Mouse (Mus musculus) hindlimb bud, embryonic 11.5 days (tissue): ENCODE measurements around the gene Rbm34.
A peak's percentile ranks its signal among the peaks of the same experiment; 100 is the strongest.

Source experiments
- DNase-seq: peaks from one replicate; pipeline ENCODE4 v3.0.0-alpha.2; 2012; ENCODE audit warnings: low read depth, low spot score; ENCODE audit errors: extremely low spot score

The Rbm34 gene

DNA sequence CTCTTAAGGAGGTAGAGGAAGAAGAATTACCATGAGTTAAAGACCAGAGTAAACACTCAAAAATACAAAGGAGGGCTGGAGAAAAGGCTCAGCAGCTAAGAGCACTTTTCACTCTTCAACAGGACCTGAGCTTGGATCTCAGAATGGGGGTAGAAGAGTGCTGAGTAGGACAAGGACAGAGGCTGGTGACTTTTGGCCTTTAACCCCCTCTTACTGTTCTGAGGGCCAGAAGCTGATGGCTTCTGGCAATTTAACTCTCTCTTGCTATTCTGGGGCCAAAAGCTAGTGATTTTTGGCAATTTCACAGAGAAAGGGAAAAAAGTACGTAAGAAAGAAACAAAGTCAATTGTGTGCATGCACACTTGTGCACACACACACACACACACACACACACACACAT is 8.0 kb downstream of the Rbm34 start:
- DNase-seq: no peak

DNA sequence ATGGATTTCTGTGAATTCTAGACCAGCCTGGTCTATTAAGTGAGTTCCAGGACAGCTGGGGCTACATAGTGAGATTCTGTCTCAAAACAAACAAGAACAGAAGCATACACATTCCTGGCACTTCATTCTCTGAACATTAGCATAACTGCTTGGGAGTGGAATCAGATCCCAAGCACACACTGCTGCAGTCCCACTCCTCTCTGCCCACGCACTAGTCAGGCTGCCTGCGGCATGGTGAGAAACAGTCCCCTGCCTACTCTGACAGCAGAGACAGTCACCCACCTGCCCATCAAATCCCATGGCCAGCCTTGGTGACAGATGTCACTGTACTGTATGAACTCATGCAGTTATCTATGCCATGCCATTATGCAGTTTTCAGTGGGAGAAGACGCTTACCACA is 9.4 kb downstream of the Rbm34 start:
- no peak for DNase-seq

DNA sequence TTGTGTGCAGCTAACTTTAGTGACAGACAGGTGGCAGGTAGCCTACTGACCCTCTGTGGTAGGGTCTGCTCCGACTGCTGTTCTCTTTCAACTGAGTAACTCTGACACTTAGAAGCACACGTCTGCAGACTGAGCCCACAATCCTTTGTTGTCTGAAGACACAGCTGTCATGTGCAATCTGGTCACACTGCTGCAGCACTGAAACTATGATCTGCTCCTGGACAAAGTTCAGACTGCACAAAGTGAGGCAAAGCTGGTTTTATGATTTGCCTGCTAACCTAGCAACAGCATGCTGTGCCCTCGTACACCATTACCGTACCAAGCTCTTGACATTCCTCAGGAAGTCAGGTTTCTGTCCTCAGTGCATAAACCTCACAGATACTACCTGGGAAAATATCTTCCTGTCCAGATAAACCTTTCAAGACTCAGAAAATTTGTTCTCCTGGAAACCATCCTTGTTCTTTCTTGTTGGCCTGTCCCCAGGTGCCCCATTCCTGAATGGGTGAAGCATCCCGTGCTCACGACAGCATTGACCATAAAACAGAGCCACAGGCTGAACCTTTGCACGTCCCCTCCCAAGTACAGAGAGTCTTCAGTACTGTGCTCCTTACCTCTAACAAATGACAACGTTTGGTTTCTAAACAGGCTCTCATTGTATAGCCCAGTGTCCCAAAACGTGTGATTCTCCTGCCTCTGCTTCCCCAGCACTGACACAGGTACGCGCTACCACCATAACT is 18.8 kb downstream of the Rbm34 start:
- DNase-seq: no peak

DNA sequence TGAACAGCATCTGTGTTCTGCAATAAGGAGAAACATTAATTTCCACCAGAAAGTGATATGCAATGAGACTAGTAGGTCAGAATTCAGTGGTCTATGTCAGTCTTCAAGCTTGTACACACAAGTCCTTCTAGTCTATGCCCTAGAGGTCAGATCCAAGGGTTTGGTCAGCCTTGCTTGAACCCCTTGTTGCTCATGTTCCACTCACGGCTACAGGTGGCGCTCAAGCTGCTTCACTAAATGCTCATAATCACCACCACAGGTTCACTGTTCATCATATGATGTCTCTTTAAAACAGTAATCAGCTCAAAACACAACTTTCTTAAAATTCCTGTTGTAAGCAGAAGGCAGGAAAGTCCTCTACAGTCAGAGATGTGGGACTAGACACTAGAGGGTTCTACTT is 21.3 kb downstream of the Rbm34 start:
- DNase-seq: no peak

DNA sequence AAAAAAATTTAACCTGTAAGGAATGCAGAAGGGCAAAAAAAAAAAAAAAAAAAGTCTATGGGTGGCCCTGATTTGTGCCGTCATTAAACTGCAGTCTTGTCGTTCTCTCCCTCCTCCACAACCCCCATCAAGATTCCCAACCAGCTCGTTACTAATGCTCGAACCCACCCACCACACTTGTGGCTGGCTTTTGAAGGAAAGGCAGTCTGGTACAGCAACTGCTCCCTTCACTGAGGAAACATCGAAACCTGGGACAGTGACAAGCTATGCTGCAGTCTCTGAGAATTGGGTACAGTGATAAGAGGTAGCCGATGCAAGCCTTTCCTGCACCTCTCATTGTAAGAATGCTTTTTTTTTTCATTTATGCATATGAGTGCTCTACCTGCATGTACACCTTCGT is 24.4 kb downstream of the Rbm34 start:
- no peak for DNase-seq

DNA sequence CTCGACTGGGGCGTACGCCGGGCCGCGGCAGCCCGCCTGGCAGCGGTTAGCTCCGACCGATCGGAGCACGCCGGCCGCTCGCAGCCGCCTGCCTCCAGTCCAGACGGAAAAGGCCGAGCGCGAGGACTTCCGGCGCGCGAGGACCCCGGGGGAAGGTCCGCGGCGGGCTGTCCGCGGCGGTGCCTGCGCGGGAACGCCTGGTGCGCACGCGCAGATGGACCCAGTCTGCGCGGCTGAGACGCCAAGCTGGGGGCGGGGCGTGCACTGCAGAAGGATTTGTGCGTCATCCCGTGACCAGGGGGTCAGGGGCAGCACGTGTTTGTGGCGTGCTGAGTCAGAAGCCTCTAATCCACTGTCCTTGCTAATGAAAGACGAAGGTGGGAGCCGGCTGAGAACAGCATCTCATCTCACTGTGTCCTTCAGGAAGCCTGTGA is 25.1 kb downstream of the Rbm34 start, which contains the start of gene Tomm20:
Gene Tomm20 (minus strand): TSS at position 115 of the 434 bp plus-strand sequence.
- DNase-seq: peak; percentile 80

DNA sequence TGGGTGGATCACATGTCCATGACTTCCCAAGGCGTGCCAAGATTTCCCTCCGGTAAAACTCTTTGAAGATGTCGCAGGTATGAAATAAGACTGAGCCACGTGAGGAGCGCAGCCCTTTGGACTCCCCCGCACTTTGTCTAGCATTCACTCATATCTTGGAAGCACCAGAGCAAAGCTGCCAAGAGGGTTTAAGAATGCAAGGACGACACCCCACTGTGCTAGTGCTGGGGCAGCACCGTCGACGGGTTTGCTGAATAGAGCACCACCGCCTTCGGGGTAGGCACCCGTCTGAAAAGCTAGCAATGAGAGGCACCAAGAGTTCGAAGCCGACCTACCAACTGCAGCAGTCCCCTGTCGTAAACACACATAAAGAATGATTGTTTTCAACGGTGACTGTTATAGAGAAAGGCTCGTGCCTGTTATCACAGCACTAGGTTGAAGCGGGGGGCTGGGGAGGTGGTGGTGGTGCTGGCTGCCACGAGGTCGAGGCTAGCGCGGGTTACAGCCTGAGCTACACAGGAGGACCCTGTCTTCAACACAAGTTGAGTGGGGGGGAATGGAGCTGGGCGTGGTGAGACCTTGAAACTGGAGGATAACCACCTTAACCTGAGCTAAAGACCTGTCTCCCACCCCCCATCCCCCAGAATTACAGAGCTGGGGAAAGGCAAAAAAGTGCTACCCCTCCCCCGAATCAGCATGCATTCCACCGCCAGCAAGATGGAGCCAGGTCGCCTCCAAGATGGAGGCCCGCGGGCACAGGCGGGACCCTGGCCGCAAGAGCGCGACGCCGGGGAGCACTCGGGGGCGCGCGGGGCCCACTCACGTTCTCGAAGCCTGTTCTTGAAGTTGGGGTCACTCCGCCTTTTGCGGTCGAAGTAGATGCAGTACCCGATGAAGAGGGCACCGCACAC is 25.8 kb downstream of the Rbm34 start:
- no peak for DNase-seq

DNA sequence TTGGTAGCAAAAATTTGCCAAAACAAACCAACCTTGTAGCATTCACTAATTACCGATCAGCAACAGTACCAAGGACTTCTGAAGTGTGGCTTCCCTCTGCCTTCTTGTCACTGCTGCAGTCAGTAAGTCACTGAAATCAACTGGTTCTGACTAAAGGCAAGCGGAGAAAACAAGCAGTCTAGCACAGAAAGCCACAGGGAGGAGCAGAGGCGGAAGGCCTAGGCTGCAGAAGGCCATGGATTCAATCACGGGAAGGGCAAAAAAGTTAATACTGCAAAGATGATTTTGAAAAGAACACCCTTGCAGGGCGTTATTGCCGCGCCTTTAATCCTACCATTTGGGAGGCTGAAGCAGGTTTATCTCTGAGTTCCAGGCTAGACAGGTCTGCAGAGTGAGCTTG is 27.3 kb downstream of the Rbm34 start:
- DNase-seq: no peak

DNA sequence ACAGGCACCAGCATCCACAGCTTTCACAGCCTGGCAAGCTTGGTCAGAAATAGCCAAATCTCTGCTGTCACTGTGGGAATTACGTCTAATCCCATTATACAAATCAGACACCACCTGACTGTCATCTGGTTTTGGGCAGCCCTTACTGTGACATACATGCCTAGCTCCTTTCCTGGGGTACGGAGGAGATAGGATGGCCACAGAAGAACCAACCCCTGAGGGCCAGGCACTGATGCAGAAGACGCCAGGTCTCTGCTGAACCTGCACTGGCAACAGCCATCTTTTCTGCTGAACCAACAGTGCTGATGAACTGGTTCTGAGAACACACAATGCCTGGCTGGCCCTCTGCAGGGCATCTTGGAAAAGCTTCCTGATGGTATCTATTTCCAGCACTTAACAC is 33.5 kb downstream of the Rbm34 start:
- no peak for DNase-seq

DNA sequence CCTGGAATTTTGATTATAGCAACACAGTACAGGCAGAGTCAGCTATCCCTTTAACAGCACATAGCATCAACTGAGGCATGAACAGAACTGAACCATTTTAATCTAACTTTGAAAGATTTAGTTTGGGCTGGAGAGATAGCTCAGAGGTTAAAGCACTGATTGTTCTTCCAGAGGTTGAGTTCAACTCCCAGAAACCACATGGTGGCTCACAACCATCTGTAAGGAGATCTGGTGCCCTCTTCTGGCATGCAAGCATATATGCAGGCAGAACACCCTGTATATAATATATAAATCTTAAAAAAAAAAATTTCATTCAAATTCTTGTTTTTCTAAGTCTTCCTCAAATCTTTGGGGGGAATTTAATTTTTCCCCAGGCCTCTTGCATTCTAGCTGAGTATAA is 34.9 kb downstream of the Rbm34 start:
- DNase-seq: no peak

DNA sequence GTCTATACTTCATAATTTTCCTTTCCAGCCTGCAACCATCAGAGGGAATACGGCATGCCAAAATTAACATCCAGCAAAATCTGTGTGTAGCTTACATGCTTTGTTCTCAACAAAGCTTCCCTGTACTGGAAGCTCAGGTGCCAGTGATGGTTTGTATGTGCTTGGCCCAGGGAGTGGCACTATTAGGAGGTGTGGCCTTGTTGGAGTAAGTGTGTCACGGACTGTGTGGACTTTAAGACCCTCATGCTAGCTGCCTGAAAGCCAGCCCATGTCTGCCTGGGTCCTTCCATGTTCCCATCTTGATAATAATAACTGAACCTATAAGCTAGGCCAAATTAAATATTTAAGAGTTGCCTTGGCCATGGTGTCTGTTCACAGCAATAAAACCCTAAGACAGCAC is 35.5 kb downstream of the Rbm34 start:
- no peak for DNase-seq

DNA sequence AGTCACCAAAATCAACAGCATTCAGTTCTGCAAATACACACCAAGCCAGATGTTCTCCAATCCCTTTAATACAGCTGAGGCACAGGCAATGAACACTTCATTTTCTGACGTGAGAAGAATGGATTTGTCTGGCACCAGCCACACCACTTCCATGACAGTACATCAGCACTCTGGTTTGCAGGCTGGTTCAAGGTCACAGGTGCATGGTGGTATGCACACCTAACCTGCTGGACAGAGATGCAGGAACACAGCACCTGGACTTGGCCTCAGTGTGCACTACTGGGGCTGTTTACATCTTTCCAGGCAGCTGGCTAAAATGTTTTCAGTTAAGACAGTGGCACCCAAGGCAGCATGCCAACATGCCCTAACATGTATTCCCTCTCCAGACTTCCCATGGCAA is 38.2 kb downstream of the Rbm34 start:
- no peak for DNase-seq

DNA sequence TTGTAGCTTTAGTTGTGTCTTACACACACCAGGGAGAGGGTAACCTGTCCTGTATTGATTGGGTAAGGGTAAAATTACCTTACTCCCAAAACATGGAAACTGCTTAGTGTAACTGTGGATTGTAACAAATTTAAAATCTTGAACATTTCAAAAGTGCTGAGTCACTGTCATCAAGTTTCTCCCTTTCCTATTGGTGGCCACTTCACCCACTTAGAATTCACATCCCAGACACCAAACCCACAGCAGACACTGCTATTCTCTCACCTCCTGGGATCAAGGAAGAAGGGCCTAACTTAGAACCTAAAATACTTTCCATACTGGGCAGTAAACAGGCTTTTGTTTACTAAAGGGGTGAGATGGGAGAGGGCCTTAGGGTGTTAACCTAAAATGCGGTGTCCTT is 38.6 kb downstream of the Rbm34 start:
- DNase-seq: no peak

DNA sequence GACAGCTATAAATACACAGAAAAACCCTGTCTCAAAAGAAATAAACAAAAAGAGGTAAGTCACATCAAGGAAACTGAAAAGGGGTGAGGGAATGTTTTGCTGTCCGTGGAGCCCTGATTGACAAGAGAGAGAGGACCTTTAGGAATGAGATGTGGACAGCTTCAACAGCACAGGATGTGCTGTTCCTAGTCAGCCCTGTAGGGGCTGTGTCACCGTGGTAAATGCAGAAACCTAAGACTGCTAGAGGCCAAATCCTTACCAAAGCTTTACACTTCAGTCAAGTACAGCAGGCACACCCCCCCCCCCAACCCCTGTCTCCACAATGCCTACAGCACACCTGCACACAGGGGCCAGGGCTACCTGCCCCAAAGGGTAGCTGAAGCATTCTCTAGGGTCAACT is 39.2 kb downstream of the Rbm34 start:
- no peak for DNase-seq

DNA sequence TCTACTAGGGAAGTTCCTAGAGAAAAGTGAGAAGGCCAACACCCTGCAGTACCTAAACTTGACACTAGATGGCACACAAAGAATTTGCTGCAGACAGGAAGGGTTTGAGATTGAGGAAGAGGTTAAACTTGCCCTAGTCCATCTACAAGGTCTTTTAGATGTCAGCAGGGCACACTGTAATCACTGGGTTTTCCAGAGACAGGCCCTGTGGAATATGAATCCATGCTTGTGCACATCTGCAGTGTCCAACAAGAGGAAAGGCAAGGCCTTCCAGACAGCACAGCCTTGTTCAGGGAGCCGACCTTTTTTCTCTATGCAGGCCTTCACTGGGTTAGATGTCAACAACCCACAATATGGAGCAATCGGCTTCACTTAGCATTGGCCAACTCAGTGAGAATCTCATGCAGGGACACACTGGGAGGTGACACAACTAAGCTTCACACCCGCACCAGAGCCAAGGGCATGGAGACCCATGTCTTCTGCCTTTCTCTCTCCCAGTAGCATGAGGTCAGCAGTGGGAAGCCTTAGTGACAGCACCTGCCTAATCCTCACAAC is 41.2 kb downstream of the Rbm34 start:
- DNase-seq: peak; percentile 78

DNA sequence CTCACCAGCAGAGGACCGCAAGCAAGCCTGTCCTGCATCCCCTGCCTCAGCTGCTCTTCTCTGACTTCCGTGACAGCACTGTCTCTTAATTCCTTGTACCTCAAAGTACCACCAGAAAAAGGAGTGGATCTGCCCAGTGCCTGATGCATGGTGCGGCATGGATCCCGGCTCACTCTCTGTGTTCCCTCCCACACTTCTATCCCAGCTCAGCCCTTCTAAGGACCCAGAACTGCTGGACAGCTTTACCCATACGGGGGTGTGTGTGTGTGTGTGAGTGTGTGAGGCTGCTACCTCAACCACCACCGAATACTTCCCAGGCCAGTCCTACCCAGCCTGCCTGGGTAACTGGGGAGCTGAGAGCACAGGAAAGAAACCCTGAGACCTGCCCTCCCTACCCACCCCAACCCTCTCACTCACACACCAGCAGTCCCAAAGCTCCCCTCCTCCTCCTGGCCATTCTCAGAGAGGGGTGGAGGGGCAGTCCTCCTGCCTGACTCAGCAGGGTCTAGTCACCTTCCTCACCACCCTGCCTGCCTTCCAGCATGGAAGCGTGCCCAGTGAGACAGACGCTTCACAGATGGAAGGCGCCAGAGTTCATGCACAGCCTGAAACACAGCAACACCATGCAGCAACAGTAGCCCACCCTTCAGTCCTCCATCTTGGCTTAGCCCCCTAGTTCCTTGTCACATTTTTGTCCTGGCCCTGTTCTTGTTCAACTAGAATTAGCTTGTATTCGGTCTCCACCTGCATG is 41.9 kb downstream of the Rbm34 start:
- no peak for DNase-seq

DNA sequence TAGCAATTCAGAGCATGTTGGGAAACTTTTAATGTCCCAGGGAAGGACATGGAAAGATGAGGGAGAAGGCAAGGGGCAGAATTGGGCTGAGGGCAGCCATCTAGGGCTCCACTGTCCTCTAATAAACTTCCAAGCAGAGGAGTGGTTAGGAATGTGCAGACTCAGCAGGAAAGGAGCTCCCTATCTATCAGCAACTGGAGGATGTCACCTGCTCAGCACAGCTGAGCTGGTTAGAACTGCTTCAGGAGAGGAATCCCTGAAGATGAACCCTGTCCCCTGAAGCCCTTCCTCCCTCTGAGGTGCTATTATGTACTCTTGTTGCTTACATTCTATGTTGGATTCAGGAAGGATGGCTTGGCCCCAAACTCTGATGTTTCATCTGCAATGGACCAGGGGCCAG is 42.8 kb downstream of the Rbm34 start:
- no peak for DNase-seq

DNA sequence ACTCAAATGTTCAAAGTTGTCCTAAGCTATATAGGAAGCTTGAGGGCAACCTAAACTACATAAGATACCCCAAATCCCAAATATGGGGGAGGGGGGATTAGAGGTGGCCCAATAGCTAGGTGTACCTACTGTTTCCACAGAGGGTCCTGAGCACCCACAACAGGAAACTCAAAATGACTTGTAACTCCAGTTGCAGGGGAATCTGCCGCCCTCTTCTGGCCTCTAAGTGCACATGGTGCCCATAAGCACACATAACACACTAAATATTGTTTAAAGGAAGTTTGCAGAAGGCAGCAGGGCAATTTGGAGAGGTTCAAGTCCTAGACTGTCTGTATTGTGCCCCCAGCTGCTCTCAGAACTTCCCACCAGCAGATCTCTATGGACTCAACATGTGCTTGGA is 43.8 kb downstream of the Rbm34 start:
- no peak for DNase-seq

DNA sequence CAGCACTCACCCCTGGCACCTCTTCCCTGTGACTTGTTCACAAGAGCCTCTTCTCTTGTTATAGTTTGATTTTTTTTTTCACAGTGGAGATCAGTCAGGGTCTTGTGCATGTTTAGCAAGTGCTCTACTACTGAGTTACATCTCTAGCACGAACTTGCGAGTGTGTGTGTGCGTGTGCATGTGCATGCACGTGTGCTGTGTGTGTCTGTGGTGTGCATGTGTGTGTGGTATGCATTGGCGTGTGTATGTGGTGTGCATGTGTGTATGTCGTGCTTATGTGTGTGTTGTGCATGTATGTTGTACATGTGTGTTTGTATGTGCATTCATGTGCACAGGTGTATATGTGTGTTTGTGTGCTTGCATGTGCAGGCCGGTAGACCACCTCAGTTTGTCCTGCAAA is 47.9 kb downstream of the Rbm34 start:
- no peak for DNase-seq

DNA sequence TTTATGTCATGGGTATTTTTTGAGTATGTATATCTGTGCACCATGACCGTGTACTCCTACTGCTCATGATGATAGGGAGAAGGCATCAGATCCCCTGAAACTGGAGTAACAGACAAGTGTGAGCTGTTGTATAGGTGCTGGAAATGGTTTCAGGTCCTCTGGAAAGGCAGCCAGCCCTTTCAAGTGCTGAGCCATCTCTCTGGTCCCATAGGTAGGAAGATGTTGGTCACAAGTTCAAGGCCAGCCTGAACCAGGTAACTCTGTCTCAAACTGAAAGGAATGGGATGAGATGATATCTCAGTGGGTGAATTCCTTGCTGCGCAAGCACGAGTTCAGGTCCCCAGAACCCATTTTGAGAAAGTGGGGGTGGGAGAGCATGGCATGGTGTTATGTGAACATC is 49.4 kb downstream of the Rbm34 start:
- no peak for DNase-seq

DNA sequence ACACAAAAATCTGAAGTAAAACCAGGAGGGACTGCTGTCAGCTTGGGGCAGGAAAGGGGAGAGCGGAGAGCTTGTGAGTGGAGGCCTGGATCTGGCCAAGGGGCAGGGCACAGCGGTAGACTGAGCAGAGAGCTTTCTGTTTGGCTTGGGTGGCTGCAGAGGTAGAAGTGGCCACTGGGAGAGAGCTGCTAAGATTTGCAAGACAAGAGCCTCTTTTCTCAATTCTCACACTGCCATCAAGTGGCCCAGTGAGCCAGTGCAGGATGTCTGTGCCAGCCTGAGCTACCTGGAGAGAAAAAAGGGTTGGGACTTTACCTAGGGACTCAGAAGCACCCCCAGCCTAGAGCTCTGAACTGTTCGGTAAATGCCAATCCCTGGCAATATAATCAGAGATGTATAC is 50.0 kb downstream of the Rbm34 start:
- DNase-seq: no peak
